Mouse (Mus musculus) liver, adult 10 weeks (tissue): ENCODE measurements around the gene Tollip. TPM values are rescaled to one million over a fixed set of nuclear protein-coding genes. Genes with fewer than 3 reads are reported as not detected.

Experiments
- polyA plus RNA-seq: library from polyadenylated mRNA; stranded (reverse); fragments of 350-450 nt; fragmentation: Illumina TruSeq; extraction: RNeasy Lipid Tissue Mini Kit (QIAGEN cat#74804); gene quantifications from one replicate; pipeline ENCODE4 v1.2.3, GENCODE M21; 2014; ENCODE audit warnings: low read depth, low replicate concordance

The Tollip gene
- 27.7 TPM for polyA plus RNA-seq

DNA sequence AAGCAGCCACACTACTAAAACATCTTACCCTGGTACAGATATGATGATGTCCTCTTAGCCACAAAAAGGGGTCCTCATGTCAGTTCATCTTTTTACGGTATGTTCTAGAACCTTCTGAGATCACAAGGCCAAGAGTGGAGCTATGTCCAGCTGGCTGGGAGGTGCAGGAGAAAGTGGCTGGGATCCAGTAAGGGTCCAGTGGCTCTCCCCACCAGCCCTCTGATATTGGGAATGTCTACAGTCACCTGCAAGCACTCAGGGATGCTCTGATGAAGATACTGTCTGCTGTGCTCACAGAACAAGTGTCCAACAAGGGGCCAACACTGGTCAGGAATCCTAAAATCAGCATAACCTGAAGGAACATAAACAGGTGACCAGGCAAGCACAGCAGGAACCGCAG is at the start of gene Tollip:
TSS of gene Tollip (minus strand) at position 101 of the 400 bp plus-strand sequence.

DNA sequence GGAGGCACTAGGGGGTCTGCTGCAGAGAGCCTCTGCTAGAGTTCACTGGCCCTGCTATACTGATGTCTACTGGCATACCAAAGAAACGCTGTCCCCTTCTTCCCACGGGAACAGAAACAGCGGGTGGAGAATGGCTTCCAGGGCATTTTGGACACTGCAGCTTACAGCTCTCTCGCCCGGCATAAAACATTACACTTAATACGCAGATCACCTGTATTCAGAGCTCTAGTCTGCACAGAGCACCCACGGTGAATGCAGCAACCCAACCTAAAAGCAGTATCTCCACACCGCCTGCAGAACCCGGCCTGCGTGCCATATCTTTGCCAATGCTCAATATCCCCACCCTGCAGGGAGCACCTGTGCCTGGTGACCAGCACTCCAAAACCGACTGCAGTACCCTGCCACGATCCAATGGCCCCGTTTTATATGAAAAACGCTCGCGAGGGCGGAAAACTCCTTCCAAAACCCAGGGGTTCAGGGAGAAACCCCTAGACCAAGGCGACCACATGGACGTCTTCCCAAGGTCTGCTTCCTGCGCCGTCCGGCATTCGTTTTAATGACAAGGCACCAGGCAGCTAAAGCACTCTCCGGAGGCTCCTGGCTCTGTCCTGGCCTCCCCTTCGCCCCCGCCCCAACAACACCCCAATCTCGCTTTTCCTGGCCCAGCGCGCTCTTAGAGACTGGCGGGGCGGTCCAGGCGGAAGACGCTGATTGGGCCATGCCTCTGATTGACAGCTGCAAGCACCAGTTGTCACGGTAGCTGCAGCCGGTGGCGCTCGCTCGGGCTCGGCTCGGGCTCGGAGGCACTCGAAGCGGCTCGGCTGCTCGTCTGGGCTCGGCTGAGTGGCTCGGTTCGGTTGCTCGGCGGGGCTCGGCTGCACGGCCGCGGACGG is 30.8 kb upstream of the Tollip start, which contains the start of gene Brsk2:
TSS of gene Brsk2 (plus strand) at position 846 of the 893 bp plus-strand sequence.

DNA sequence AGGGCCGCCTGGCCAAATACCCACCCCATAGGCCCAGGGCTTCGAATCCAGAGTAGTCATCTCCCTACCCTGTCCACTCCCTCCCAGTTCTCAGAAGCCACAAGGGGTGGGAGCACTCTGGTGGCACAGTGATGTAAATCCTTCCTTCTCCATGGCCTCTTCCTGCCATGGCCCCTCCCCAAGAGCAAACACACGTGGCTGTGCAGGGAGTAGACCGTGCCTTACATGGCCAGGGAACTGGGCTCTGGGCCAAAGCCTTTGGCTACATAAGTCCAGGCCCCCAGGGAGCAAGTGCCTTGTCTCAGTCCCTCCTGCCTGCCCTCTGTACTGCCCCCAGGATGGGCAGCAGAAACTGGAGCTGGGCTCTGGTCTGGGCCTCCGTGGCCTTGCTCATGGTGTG is 79.5 kb downstream of the Tollip start, which contains the start of gene Muc5b:
TSS of gene Muc5b (plus strand) at position 292 of the 400 bp plus-strand sequence.

Other genes starting within 250 kb of the Tollip start
- gene Muc2, start 228.2 kb downstream of the Tollip start, polyA plus RNA-seq: not detected
- not detected for gene Muc5ac, start 129.5 kb downstream of the Tollip start, polyA plus RNA-seq
- not detected for gene Muc5b, start 79.4 kb downstream of the Tollip start, polyA plus RNA-seq
- not detected for gene Brsk2, start 31.2 kb upstream of the Tollip start, polyA plus RNA-seq
- 8.6 TPM for gene Mob2, start 142.6 kb upstream of the Tollip start, polyA plus RNA-seq
- not detected for gene Dusp8, start 177.3 kb upstream of the Tollip start, polyA plus RNA-seq
- gene Gm45618, start 202.2 kb upstream of the Tollip start, polyA plus RNA-seq: not detected
- gene Gm39115, start 217.5 kb upstream of the Tollip start, polyA plus RNA-seq: not detected
- gene Gm45337, start 226.1 kb upstream of the Tollip start, polyA plus RNA-seq: not detected
- gene Gm29735, start 238.6 kb upstream of the Tollip start, polyA plus RNA-seq: not detected
- gene Gm4553, start 247.2 kb upstream of the Tollip start, polyA plus RNA-seq: not detected